Mouse (Mus musculus) thymus, postnatal 10 days (tissue): ENCODE measurements around the gene Ppid.
A peak's percentile ranks its signal among the peaks of the same experiment; 100 is the strongest.
"Not testable (repeated sequence)": the region's sequence is repeated elsewhere in the genome, so short reads cannot be mapped to it uniquely, and the experiment has no call there.

Experiments
- DNase-seq, 2 experiments: peaks; one replicate each; pipeline ENCODE4 v3.0.0; 2021; ENCODE audit warnings: low spot score in 2 of 2

The Ppid gene

DNA sequence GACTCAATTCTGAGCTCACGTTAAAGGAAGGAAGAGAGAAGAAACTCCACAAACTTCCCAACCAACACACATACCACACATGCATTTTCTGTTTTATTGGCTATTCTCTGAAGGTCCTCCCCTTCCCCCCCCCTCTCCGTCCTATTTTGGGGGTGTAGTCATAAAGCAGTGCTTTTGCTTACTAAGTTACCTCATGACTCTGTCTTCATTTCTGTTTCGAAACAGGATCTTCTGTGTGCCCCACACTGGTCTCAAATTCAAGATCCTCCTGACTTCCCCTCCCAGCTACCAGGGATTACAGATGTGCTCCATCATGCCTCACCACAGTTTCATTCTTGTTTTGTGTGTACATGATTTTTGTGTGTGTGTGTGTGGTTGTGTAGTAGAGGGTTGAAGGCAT, 18.7 kb upstream of the Ppid start:
- DNase-seq, result no peak

DNA sequence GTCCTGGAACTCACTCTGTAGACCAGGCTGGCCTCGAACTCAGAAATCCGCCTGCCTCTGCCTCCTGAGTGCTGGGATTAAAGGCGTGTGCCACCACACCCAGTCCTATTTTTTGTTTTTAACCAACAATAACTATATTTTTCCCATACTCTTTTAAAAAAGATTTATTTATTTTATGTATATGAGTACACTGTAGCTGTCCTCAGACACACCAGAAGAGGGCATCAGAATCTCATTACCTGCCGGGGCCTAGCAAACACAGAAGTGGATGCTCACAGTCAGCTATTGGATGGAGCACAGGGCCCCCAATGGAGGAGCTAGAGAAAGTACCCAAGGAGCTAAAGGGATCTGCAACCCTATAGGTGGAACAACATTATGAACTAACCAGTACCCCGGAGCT, 17.8 kb upstream of the Ppid start:
- DNase-seq, result not testable (repeated sequence)

DNA sequence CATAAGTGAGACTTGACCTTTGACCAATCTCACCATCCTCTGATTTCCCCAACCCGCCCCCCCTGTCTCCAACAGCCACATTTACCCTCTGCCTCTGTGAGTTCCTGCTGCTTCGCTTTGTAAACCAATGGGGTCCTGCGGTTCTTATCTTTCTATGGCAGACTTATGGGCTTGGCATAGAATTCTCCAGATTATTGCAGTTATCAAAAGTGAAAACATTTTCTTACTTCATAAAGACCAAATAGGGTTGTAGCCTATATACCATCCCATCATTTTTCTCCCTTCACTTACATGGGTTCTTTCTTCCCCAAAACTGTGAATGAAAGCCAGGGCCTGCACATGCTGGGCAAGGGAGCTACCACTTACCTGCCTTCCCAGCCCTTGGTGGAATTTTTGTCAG, 16.8 kb upstream of the Ppid start:
- DNase-seq, result no peak

GRCm38 (mm10) chr3:79575576-79576467, 15.3 kb upstream of the Ppid start:
- no peak for DNase-seq

DNA sequence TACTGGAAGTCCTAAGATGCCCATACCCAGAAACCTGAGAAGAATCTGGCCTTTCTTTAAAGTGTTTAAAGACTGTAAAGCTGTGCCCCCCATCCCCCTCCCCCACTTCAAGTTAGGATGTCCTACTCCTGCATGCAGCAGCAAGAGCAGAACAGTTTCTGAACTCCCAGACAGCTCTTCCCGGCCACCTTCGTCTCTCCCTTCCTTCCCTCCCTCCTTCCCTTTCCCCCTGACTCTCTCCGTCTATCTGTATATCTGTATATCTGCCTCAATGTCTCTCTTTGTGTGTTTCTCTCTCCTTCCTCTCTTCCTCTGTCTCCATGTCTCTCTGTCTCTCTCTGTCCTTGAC, 14.7 kb upstream of the Ppid start:
- no peak for DNase-seq

GRCm38 (mm10) chr3:79576865-79577264, 14.3 kb upstream of the Ppid start:
- no peak for DNase-seq

- DNase-seq, result no peak
These were observed 13.5 kb upstream of the Ppid start for GRCm38 (mm10) chr3:79577606-79578005.

GRCm38 (mm10) chr3:79578164-79578563, 13.0 kb upstream of the Ppid start:
- DNase-seq, result no peak

DNA sequence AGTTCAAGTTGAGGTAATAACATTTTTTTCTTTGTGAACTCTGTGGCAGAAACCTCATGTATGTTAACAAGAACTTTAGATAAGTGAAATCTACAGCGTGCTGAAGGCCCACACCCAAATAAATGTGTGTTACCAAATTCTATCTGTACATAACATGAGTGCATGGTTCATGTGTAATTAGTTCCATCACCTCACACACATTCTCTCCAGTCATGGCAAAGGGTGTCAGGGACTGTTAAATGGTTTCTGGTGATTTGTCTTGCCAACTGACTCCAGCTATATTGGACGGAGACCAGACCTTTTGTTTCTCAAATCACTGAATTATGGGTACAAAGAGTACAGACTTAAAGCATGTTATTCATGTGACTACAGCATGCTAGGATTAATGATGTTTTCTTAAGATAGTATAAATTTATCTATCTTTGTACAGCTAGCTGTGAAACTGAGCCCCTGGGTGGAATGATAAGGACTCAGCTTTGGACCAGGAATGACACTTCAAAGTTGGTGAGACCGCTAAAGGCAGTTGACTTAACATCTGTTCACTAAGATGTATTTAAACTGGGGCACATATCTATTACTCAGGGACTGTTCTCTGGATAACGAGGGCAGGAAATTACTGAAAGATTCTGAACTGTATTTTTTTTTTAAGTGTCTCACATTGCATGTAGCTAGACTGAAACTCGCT, 11.1 kb upstream of the Ppid start:
- DNase-seq, result no peak

- DNase-seq, result peak; percentile 72 to 88
These were observed 4.3 kb upstream of the Ppid start for GRCm38 (mm10) chr3:79586804-79587203.

GRCm38 (mm10) chr3:79589671-79590070, 1.5 kb upstream of the Ppid start:
- DNase-seq, result no peak

- DNase-seq, result no peak
These were observed 790 bp downstream of the Ppid start for GRCm38 (mm10) chr3:79591793-79592471.

- DNase-seq, result no peak
These were observed 4.3 kb downstream of the Ppid start for GRCm38 (mm10) chr3:79595468-79595867.

DNA sequence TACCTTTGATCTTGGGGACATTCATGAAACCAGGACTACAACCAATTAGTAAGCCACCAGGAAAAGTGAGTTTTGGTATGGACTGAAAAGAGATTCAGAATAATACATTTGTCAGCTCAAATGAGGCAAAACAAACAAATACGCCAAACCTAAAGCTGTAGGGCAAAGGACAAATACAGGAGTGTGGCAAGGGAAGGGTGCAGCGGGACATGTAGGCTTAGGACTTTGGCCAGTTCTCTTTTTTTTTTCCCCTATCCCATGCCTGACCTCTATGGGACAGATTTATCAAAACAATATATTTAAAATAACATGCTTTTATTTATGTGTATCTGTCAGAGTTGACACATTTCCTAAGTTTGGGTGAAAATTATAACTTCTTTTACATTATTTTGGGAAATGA, 18.7 kb downstream of the Ppid start:
- no peak for DNase-seq

DNA sequence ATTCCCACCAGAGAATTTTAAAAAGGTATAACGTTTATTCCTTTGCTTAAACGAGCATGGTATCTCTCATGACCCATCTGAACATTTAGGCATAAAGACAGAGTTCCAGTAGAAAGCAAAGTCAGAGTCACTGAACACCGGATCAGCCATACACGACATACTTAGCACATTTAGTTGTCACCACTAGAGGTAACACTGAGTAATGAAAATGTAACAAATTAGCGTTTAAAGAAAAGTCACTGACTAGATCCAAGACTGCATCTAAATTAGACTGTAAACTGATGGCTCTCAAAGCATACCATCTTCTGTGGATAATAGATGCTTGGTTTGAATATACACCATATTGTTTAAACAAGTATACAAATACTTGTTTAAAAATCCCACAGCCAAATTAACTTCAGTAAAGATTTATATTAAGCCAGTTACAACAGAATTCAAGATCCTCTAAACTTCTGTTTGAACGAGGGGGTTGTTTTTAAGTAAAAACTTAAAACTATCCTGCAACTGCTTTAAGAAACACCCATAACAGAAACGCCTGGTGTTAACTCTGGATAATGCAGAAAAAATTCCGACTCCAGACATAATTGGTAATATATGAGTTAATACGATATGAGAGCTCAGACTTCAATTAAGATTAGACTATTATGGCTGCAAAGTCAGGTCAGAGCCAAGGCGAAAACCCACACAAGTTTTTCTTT, 36.5 kb downstream of the Ppid start:
- no peak for DNase-seq

GRCm38 (mm10) chr3:79628182-79628560, 37.0 kb downstream of the Ppid start:
- peak in 1 of 2 experiments; percentile 25 for DNase-seq

GRCm38 (mm10) chr3:79628561-79629415, 37.6 kb downstream of the Ppid start, which contains the start of gene 4930579G24Rik:
Gene 4930579G24Rik (plus strand): TSS chr3:79629079.
- peak; percentile 92 to 95 for DNase-seq

DNA sequence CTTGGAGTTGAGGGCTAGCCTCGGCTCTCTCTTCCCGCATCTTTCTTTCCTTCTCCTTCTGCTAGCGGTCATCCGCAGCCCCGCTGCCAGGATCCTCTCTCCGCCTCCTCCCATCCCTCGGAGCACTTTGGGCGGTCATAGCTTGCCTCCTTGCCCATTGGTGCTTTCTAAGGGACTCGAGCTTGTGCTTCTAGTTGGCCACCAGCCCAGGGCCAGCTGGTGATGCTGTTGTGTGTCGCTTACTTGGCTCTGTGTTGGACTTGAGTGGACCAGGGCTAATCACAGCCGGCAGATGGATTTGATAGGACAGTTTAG, 38.2 kb downstream of the Ppid start, which contains the start of gene Etfdh:
Gene Etfdh (minus strand): TSS at position 85 of the 315 bp plus-strand sequence.
- DNase-seq, result no peak

- DNase-seq, result no peak
These were observed 61.0 kb downstream of the Ppid start for GRCm38 (mm10) chr3:79652129-79652528.
